Mouse (Mus musculus) left cerebral cortex, postnatal 4 days (tissue): ENCODE results near the gene Zfp790. TPM values are rescaled to one million over a fixed set of nuclear protein-coding genes. Genes with fewer than 3 reads are reported as not detected.

Experiments
- DNase-seq: peaks from one replicate; pipeline ENCODE4 v3.0.0-alpha.2; 2022
- intact Hi-C: fragments of 180-260 bp; cut with DNase I; formaldehyde crosslinking; loops from one replicate; pipeline ENCODE4 v1.15.1; 2025
- total RNA-seq, 2 experiments: library from RNA; stranded (reverse); gene quantifications; 2 replicates each; pipeline ENCODE4 v1.2.3; 2021

Zfp790 gene
- total RNA-seq = 10 to 100 TPM; 24.5 to 27.9 TPM

DNA sequence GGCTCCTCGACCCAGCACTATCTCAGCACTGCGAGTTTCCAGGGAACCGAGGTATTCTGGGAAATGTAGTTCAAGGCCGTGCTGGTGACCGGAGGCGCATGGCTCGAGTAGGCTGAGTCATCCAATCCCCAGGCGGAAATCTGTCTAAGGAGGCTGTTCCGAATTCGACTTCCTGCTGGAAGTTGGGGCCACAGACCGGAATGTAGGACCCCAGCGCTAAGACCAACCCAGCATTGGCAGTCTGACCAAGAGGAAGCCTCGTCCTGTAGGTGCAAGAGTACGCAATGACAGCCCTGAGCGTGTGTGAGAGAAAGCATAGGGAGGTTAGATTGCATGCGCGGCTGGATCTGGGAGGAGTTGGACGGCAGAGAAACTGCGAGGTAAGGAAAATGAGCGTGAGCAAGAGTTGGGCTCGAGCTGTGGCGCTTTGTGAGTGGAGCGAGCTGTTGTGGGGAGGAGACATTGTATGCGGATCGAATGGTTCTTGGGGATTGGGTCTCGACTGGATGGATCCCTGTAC lies at the start of gene Zfp790:
Zfp790 (plus strand) TSS at position 205 of the 520 bp plus-strand sequence.
- intact Hi-C loops = no loop called here
- DNase-seq = peak; percentile 87

DNA sequence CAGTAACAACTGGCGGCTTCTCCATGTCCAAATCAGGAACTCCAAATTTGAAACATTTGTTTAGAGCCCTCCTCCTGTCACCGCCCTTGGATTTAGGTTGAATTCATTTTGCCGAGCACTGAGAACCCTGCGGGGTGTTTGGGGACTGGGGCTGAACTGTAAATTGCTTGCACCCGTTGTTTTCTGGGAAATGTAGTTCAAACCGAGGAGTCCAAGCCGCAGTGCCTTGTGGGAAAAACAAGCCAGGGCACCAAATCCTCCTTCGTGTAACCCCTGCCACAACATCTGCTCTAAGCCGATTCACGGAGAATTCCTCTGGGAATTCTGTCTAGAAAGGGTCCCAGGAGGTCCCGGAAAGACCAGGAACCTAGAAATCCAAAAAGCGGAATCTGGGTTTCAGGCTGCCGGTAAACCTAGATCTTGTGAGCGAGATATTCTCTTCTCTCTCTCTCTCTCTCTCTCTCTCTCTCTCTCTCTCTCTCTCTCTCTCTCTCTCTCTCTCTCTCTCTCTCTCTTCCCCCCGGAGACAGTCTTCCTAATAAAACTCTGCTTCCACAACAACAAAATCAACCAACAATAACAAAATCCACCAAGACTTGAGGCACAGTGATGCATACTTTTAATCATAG lies 48.7 kb upstream of the Zfp790 start:
- intact Hi-C loops = no loop called here

DNA sequence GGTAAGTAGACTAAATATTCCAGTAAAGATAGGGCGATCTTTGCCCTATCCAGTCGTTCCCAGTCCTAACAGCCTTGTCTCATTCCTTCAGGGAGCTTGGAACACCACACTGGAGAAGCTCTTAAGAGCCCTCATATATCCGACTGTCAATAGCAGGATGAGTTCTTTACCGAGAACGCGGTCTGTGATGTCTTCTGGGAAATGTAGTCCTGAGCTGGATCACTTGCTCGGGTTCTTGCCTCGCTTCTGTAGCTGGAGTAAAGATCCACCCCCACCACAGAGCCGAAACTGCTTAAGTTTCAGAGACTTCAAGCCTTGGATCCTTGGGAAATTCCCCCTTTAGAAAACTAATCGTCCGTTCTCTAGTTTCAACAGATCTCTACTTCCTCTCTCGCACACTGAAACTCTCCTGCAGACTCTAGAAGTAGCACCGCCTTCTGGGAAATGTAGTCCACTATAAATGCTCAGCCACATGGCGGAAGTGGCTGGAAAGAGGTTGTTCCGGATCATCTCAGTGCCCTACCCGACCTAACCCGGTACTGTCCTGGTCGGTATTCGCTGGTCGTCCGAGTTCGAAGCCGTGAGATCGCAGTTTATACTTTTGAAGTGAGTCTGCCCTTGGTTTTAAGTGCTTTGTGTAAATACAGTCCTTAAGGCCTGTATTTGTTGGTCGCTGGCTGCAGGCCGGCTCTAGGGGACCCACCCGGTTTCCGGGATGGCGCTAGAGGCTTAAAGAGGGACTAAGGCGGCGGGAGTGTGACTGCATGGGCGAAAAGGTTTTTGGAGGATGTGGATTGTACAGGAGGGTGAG lies 47.6 kb upstream of the Zfp790 start, which contains the start of gene Zfp84:
Zfp84 (plus strand) TSS at position 463 of the 811 bp plus-strand sequence.
- peak; percentile 81 for DNase-seq
- intact Hi-C loops = no loop called here

More for the DNA sequence above, 48.7 kb upstream of the Zfp790 start:
- peak; percentile 72 for DNase-seq

DNA sequence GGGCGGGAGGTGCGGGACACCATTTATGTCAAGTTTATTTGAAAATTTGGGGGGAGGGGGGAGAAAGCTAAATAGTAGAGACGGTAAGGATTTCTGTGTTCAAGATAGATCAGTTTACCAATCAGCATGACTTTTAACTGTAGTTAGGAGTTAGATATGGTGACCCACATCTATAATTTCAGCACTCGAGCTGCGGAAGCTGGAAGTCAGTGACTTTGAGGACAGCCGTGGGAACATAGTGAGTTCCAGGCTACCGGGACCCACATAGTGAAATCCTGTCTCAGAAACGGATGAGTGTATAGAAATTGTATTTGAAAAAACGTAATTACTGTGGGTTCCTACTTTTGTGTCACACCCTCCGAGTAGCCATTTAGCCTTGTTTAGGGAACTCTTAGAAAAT lies 46.9 kb upstream of the Zfp790 start:
- DNase-seq = no peak
- intact Hi-C loops = no loop called here

DNA sequence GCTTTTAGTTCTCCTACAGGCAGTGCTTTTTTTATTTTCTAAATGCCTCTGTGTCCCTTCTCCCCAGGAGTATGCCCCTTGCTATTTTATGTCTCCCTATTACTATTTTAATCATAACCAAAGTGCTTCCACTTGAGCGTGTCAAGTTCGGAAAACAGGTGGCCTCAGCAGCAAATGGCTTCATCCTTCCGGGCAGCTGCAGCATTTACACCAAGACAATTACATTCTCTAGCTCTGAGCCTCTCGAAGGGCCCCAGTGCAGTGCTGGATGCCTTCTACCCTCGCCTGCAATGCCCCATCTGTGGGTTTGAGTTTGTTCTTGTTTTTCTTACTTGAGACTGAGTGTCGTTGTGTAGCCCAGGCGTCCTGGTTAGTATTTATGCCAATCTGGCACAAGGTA lies 42.4 kb upstream of the Zfp790 start:
- no peak for DNase-seq
- intact Hi-C loops = no loop called here

DNA sequence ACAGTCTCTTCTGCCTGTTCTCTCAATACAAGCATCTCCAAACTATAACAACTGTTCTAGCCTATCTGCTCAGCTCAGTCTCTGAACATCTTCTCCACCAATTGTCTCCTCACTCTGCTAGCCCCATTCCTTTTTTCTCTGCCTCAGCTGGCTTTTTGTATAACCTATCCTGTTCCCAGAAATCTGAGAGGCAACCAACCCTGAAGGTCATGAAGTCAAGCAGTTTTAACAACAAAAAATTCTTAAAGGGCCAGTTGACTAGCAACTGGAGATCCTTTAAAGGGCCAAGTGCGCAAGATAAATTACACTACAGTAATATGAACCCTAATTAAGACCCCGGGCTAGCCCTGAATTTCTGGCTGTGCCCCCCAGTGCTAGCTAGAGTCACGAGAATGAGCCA lies 41.5 kb upstream of the Zfp790 start:
- no peak for DNase-seq
- intact Hi-C loops = no loop called here

DNA sequence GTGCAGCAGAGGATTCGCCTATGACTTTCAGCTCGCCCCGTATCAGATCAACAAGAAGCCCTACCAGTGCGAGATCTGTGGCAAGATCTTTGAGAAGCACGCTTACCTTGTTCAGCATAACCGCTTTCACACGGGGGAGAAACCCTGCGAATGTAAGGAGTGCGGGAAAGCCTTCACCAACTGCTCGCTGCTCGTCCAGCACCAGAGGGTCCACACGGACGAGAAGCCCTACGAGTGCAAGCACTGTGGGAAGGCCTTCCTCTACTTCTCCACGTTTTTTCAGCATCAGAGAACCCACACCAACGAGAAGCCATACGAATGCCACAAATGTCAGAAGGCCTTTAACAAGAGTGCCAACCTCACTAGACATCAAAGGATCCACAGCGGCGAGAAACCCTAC lies 39.3 kb upstream of the Zfp790 start:
- DNase-seq = no peak
- intact Hi-C loops = no loop called here

DNA sequence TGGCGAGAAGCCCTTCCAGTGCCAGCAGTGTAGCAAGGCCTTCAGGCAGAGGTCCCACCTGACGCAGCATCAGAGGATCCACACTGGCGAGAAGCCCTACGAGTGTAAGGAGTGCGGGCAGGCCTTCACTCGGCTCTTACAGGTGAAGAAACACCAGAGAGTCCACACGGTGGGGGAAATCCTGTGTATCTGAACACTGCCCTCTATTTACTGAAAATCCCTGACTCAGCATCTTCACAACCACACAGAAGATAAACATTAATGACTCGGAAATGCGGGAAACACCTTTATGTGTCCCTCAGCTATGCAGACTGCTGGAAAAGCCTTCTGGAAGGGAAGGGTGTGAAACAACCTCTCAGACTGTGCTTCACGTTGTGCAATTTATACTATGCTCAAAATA lies 38.5 kb upstream of the Zfp790 start:
- intact Hi-C loops = no loop called here
- no peak for DNase-seq

DNA sequence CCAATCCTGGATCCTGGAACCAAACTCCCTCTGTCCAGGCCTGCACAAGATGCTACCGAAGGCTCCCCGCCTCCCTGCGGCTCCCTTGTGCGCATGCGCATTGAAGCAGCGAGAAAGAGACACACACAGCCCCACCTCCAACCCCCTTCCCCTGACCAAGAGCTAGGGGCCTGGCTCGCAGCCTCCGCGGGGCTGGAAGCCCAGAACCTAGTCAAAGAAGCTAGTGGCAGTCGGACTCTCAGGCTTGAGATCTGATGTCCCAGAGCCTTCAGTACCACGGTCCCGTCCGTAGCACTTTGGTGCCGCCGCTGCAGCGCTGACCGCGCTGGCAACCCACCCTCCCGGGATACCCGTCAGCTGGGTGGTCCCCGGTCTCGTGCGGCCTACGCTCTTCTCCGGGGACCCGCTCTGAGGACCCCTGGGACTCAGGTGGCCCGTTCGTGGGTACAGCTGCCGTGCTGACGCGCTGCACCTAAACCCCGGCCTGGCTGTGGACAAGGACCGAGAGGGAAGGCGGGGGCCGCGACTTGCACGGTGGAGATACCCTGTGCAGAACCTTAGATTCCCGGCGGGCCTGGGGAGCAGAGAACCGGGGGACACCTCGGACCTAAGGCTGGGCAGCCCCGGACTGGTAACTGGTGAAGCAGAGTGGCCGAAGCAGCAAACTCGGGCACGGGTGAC lies 31.9 kb upstream of the Zfp790 start, which contains the start of gene Zfp30:
Zfp30 (plus strand) TSS at position 128 of the 681 bp plus-strand sequence.
- peak; percentile 94 for DNase-seq
- intact Hi-C loops = no loop called here

DNA sequence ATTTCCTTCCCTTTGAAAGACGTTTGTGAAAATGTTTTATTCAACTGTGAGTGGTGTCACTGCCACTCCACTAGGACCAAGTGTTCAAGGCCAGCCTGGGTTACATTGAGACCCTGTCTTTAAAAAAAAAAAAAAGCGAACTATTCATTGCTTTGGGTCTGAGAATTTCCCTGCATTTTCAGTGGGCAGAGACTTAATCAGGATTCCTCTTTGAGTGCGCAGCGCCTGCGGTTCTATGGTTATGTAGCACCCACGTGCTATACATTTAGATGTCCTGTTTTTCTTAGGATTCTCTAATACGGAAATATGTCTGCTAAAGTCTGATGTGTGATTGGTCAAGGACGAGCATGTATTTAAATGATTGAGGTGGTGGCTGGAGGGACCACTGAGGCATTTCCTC lies 30.9 kb upstream of the Zfp790 start:
- DNase-seq = no peak
- intact Hi-C loops = no loop called here

DNA sequence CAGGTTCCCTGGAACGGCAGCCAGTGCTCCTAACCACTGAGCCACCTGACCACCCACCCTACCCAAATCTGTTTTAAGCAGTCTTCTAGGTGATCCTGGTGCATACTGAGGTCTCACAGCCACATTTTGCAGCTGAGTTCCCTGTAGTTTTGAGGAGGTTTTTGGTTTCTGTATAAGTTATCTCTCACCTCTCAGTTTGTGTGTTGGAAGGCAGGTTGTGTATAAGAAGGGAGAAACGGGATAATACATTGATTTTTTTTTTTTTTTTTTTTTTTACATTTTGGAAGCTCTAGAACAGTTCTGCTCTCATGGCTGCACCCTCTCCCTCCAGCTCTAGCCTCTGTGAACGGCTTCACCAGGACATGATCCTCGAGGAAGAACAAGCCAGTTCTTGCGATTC lies 30.0 kb upstream of the Zfp790 start:
- no peak for DNase-seq
- intact Hi-C loops = no loop called here

DNA sequence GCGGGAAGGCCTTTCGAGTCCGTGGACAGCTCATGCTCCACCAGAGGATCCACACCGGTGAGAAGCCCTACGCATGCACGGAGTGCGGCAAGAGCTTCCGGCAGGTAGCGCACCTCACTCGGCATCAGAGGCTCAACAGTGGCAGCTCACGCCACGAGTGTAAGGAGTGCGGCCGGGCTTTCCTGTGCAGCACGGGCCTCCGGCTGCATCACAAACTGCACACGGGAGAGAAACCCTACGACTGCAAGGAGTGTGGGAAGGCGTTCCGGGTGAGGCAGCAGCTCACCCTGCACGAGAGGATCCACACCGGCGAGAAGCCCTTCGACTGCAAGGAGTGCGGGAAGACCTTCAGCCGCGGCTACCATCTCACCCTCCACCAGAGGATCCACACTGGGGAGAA lies 23.0 kb upstream of the Zfp790 start:
- DNase-seq = no peak
- intact Hi-C loops = no loop called here

DNA sequence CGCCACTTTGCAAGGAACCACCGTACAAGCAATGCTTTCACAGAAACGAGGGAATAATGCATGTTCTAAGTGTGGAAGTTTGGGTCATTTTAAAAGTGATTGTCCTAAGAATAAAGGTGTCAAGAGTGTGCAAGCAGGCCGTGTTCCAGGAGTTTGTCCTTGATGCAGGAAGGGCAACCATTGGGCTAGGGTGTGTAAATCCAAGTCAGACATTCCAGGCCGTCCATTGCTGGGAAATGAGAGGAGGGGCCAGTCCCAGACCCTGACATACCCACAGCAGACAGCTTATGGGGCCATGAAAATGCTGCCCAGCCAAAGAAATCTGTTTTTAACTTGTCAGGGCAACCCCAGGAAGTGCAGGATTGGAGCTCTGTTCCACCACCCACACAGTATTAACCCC lies 8.9 kb upstream of the Zfp790 start:
- intact Hi-C loops = no loop called here

DNA sequence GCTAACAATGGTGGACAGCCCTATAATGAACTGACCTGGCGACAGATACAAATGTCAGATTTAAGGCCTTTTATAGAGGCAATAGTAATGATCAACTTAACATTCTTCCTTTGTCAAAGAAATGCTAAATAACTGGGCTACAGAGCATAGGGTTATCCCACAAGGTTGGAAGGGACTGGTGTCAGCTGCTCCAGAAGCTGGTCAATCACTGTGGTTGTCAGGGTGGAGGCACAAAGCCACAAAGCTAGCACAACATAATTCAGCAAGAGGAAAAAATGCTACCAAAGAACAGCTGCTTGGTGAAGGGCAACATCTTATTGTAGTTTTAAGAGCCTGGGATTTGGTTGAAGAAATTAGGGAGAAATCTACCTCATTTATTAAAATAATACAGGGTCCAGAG lies 3.7 kb upstream of the Zfp790 start:
- no peak for DNase-seq
- intact Hi-C loops = no loop called here

More for the DNA sequence above, 8.9 kb upstream of the Zfp790 start:
- no peak for DNase-seq

DNA sequence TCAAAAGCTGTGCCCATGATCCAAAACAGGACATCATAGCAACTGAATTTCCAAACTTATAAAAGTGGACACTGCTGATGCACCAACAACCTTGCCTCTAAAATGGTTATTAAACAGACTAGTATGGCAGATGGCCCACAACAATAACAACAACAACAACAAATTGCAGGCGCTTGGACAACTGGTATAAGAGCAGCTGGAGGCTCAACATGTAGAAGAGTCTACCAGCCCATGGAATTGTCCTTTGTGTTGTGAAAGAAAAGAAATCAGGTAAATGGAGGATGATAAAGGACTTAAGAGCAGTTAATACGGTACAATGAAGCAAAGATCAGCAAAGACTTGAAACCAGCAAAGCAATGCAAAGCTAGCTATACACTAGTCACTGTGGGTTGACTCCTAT lies 1.5 kb upstream of the Zfp790 start:
- intact Hi-C loops = no loop called here
- DNase-seq = no peak

DNA sequence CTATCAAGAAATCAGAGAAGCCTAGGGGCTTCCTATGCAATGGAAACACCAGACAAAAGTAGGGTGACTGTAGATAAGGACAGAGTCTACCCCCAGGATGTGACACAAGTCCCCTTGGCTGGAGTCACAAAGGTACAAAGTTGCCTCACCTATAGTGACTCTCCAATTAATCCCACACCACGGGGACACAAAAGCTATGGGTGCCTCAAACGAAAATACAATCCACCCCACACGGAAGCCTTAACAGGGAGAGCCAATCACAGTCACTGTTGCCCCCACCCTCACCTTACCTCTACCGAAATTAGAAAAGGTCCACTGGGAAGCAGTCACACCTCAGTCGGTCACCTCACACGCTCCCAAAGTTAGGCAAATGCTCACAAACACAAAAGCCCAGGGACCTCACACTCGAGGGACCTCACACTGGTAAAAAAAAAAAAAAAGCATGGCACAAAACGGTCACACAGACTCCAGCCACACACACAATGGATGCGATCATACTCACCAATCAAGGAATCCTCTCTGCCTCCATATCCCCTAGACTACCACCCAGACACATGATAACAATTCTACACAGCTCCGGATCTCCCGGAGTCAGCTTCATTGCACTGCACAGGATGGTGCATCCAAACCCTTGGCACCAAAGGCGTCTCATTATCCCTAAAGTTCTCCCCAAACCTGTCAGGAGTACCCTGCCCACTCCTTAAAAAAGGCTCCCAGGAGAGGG lies 691 bp upstream of the Zfp790 start:
- DNase-seq = no peak
- intact Hi-C loops = no loop called here

DNA sequence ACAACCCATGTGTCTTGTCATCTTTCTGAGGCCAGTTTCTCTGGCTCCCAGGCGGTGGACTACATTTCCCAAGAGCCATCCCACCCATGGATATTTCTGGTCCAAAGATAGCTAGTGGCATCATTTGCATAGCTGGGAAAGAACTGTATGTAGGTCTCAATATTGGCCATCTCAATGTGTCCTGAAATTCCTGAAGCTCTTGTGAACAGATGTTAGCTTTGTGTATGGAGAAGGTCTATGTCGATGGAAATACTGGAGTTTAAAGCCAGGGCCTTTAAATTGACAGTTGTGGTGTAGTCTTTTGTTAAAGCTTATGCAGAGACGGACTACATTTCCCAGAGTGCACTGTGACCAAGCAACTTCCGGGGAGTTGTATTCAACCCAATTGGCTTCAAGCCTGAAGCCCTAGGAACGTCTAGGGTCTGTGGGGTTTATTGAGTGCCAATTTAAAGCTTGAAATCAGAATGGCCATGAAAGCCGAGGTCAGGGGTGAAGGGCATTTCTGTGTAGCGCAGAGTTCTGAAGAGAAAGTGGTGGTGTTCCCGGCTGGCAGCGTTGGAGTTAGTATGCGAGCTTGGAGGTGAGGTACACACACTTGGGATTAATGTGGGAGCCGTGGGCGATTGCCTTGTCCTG lies 2.8 kb downstream of the Zfp790 start:
- intact Hi-C loops = no loop called here
- peak; percentile 65 for DNase-seq

DNA sequence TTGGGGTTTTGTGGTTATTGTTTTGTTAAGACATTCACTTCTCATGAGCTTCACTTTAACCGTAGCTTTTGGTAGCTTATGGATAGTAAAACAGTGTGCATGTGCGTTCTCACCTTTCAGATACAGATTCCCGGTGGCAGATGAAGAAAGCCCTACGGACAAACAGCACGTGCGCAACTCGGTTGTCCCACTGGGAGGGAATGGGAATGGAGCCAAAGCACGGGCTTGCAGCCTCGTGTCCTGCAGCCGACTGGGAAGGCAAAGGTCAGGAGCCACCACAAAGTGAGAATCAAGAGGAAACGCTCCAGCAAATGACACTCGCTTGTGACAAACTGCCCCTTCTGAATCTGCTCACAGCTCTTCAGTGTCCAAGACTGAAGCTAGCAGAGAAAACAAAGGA lies 12.1 kb downstream of the Zfp790 start:
- no peak for DNase-seq
- intact Hi-C loops = no loop called here

DNA sequence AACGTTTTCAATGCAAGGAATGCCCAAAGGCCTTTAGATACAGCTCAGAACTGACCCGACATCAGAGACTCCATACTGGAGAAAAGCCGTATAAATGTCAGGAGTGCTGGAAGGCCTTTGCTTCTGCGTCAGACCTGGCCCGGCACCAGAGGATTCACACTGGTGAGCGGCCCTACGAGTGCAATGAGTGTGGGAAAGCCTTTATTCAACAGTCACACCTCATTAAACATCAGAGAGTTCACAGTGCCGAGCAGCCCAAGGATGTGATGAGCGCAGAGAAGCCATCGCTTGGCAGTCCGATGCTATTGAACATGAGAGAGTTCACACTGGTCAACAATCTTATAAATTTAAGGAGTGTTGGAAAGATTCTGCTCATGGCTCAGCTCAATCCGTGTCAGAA lies 13.9 kb downstream of the Zfp790 start:
- no peak for DNase-seq
- intact Hi-C loops = no loop called here

DNA sequence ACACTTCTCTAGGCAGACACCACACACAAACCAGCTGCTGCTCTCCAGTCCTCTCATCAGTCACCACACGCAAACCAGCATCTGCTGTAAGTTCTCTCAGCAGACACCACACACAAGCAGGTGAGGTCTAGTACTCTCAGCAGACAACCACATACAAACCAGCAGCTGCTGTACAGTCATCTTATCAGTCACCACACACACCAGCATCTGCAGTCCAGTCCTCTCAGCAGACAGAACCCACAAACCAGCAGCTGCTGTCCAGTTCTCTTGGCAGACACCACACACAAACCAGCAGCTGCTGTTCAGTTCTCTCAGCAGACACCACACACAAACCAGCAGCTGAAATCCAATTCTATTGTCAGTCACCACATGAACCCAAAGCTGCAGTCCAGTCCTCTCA lies 20.9 kb downstream of the Zfp790 start:
- DNase-seq = no peak
- intact Hi-C loops = no loop called here
